Mouse (Mus musculus) regulatory T cell (primary cell): Measurements from ENCODE around the gene Klhl2.

Experiments used
- in situ Hi-C: fragments of 300-600 bp; cut with MboI, MseI; formaldehyde crosslinking; loops from one replicate; pipeline ENCODE4 v1.15.1; 2025; ENCODE audit warnings: high pct_unique_total_duplicates

Klhl2 gene

DNA sequence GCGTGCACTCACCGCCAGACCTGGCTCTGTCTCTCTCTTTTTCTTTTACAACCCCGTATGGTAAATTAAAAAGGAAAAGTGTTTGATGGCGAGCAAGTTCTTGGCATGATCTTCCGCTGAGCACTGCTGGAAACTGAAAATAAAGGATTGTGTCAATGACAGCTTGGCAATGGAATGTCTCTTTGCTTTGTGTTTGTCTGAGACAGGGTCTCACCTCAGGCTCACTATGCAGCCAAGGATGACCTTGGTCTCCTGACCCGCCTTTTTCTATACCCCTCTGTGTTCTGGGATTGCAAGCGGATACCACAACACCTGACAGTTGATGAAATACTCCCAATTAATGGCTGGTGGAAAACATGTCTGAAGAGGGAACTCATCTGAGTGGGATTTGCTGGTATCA, 80.2 kb downstream of the Klhl2 start:
- in situ Hi-C loops = no loop called here

- in situ Hi-C loops = no loop called here
Observed at GRCm38 (mm10) chr8:64768645-64769044, 81.2 kb downstream of the Klhl2 start.

DNA sequence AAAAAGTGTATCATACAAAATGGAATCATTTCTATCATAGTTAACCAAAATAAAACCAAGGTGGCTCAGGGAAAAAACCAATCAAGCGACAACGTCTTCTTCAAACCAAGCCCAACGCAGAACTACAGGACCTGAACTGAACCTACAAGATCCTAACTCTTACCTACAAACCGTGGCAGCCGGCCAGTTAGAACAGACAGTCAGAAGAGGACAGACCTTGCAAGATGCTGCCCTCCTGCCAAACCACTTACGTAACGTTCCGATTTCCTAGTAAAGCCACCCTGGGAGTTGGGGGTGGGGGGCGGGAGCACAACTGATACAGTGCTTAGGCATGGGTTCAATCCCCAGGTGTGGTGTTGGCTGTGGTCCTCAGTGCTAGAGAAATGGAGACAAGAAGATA, 82.8 kb downstream of the Klhl2 start:
- in situ Hi-C loops = no loop called here

DNA sequence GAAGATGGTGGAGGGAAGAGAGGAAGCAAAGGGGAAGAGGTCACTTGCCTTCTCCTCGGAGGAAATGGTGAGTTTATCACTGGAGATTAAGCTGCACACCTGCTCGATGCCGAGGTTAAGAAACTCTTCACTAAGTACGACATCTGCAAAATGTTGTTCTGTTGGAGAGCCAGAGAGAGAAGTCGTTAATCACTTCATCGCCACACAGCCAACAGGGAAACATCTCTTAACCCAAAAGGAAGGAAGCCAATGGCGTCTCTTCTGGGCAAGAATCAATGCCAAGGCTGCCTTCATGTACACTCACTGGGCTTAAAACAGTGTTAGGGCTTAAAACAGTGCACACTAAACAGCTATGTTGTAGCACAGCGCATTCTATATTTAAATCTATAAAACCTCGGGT, 85.7 kb downstream of the Klhl2 start:
- in situ Hi-C loops = no loop called here

DNA sequence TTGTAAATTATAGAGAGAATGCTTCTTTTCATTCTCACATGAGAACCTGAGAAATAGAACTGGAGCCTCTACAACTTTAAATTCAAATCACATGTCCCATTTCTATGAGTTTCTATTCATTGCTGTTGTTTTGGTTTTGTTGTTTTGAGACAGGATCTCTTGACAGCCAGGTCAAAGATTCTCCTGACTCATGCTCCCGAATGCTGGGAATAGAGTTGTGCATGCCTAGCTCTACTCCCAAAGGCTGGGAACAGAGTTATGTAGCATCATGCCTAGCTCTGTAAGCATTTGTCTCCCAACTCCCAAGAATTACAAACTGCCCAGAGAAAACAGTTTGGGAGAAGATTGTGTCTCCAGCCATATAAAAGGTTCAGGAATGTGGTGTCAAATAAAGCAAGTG, 87.1 kb downstream of the Klhl2 start:
- in situ Hi-C loops = no loop called here

GRCm38 (mm10) chr8:64761430-64761829, 88.4 kb downstream of the Klhl2 start:
- in situ Hi-C loops = no loop called here

GRCm38 (mm10) chr8:64757956-64758355, 91.9 kb downstream of the Klhl2 start:
- in situ Hi-C loops = no loop called here

GRCm38 (mm10) chr8:64746215-64747058, 103.4 kb downstream of the Klhl2 start:
- in situ Hi-C loops = no loop called here

GRCm38 (mm10) chr8:64740547-64741211, 109.1 kb downstream of the Klhl2 start:
- in situ Hi-C loops = no loop called here

DNA sequence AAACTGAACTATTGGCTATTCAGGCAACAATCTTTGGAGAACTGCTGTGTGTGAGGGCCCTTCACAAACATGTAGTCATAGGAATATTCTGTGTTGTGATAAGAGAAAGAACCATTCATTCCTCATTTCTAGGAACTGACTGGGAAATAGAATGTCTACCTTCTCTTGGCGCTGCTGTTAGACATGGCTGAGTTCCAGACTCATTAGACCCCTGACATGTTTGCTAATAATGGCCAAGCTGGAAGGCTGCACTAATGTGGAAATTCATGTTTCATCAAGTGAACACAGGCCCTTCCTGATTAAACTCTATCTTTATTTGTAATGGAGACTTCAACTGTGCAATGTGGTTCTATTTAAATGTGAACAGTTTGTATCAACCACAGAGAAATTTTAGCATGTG, 110.9 kb downstream of the Klhl2 start:
- in situ Hi-C loops = loop anchor here (10.0 kb wide), 1 partner anchor 116 kb away; the partner anchor contains the start of gene Klhl2

DNA sequence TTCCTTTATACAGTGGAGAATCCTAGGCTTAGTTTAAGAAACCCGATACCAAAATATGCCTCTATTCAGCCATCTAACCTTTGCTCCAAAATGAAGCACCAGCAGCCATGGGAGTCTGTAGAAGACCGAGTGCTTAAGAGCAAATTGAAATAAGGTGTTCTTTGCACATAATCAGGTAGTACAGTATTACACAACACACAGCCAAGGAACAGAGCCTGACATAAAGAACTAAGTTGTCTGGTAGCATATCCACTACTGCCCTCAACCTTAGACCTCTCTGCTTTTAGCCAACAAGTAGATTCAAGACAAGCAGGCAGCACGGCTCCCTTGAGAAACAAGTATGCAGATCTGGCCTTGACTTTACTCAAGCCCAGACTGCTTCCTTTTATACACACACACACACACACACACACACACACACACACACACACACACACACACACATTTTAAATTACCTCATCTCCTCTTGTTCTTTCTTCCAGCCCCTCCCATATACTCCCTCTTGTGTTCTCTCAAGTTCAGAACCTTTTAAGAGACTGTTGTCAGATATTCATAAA, 113.0 kb downstream of the Klhl2 start:
- in situ Hi-C loops = loop anchor here (10.0 kb wide), 1 partner anchor 118 kb away; the partner anchor contains the start of gene Klhl2

GRCm38 (mm10) chr8:64735161-64735560, 114.7 kb downstream of the Klhl2 start:
- in situ Hi-C loops = loop anchor here (10.0 kb wide), 1 partner anchor 120 kb away; the partner anchor contains the start of gene Klhl2

DNA sequence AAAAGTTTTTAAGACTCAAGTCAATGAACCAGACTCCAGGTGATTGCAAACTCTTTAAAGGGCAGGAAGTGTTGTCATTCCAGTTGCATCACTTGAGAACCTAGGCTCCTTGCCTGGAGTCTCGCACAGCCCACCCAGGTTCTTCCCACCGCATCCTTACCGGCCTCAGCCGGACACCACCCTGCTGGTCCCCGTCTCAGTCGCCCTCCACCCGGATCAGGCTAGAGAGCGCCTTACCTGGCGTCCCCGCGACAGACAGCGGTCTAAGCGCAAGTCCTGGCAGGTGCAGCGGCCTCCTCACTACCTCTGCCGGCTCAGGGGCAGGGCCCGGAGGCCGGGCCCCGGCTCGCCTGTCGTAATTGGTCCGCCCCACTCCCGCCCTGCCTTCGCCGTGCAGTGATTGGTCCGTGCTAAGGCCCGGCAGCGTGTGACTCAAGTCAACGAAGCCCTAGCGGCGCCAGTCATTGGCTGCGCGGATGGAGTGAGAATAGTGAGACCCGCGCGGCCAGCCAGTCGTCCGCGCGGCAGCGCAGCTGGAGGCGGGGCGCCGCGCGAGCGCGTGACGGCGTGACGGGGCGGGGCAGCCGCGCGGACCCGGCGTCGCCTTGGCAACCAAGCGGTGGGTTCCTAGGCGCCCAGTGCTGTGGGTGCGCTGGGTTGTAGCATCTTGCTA, 116.4 kb downstream of the Klhl2 start, which contains the start of gene Msmo1:
Gene Msmo1 (minus strand): TSS at position 522 of the 673 bp plus-strand sequence.
- in situ Hi-C loops = loop anchor here (5.0 to 10.0 kb wide), 2 partner anchors 121 to 209 kb away; partner anchors contain the start of gene Klhl2

- in situ Hi-C loops = loop anchor here (5.0 to 10.0 kb wide), 2 partner anchors 122 to 210 kb away; partner anchors contain the start of gene Klhl2
Observed at GRCm38 (mm10) chr8:64732596-64732995, 117.2 kb downstream of the Klhl2 start.

GRCm38 (mm10) chr8:64728156-64728555, 121.7 kb downstream of the Klhl2 start:
- in situ Hi-C loops = no loop called here

GRCm38 (mm10) chr8:64726190-64726695, 123.6 kb downstream of the Klhl2 start:
- in situ Hi-C loops = no loop called here

DNA sequence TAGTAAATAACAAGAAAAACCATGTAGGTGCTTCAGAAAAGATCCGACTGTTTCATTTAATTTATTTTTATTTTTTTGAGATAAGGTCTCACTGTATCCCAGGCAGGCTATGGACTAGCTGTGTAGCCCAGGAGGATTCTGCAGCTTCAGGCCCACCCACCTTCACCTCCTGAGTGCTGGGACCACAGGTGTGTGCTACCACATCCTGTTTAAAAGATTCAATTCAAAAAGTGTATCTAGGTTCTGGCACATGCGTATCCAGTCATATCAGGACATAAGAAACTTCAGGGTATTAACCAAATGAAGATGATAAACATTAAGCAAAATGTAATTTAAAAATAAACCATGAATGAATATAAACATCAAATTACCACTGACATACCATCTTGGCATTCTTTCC, 126.6 kb downstream of the Klhl2 start:
- in situ Hi-C loops = no loop called here

DNA sequence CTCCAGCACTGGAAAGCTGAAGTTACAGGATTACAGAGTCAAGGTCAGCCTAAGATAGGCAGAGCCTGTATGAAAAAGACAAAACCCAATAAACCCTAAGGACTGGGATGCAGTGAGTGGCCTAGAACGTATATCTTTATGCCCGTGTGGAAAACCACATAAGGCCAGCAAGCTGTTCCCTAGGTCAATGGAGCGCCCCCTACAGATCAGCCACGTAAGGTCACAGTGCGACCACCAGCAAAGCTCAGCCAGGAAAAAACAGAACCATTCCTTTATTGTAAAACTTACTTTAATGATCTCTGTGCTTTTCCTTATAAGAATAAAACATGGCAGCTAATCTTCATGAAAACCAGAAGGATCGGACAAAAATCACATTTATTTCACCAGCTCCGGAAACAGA, 131.9 kb downstream of the Klhl2 start:
- in situ Hi-C loops = no loop called here

GRCm38 (mm10) chr8:64712499-64712898, 137.3 kb downstream of the Klhl2 start:
- in situ Hi-C loops = no loop called here

DNA sequence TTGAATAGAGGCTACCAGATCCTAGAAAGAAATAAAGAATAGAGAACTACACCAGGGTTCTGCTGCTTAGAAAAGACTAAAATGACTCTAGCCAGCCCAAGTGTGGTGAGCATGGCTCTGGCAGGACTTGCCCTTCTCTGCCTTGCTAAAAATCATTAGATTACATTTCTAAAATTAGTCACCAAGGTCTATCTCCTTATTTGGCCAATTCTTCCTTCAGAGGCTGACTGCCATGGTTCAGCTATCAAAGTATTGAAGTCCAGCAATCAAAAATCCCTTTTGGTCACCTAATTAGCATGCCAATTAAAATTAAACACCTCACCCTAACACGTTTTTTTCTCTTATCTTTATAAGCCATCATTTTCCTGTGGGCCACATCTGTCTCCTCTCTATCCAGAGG, 138.3 kb downstream of the Klhl2 start:
- in situ Hi-C loops = no loop called here

DNA sequence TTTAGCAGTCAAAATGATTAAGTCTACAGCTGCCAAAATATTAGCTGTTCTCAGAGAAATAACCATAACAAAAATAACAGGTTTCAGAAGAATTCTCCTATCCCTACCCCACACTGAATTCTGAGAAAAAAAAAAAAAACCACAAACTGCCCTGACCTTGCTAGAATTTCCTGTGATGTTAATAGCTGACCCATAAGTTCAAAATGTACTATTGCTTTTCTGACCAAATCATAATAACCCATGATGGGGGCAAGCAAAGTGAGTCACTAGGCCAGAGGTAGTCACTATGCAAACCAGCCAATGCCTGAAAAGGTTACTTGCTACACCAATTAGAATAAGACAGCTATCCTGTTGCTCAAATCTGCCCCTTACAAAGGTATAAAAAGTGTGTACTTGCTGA, 142.3 kb downstream of the Klhl2 start:
- in situ Hi-C loops = no loop called here
